Mouse (Mus musculus) heart, embryonic 13.5 days (tissue): Measurements from ENCODE around the gene Cd320. TPM values are rescaled to one million over a fixed set of nuclear protein-coding genes. Genes with fewer than 3 reads are reported as not detected.
A peak's percentile ranks its signal among the peaks of the same experiment; 100 is the strongest.

Source experiments
- ATAC-seq: fragments of 200-750 bp; cut with Nextera tagmentation; 2 replicates; pipeline ENCODE4 v1.8.0; 2017; ENCODE audit warnings: moderate TSS enrichment; ENCODE audit not compliant: insufficient number of reproducible peaks, low FRiP score, low TSS enrichment; ENCODE audit errors: extremely low read depth
- H3K27ac ChIP-seq: fragments of 300-500 bp; sonication (generic); replicated peaks from 2 replicates; pipeline ENCODE4 v1.5.1; 2015; ENCODE audit warnings: moderate library complexity, mild to moderate bottlenecking, inconsistent platforms
- H3K27me3 ChIP-seq: fragments of 300-500 bp; sonication (generic); replicated peaks from 2 replicates; pipeline ENCODE4 v1.6.1; 2015; ENCODE audit warnings: mild to moderate bottlenecking, inconsistent platforms
- H3K36me3 ChIP-seq: fragments of 300-500 bp; sonication (generic); 2 replicates; pipeline ENCODE4 v1.6.1; 2015; ENCODE audit warnings: mild to moderate bottlenecking, inconsistent platforms
- H3K4me1 ChIP-seq: fragments of 300-500 bp; sonication (generic); 2 replicates; pipeline ENCODE4 v1.6.1; 2015; ENCODE audit warnings: inconsistent platforms
- H3K4me2 ChIP-seq: fragments of 300-500 bp; sonication (generic); 2 replicates; pipeline ENCODE4 v1.6.1; 2015; ENCODE audit warnings: inconsistent platforms, mild to moderate bottlenecking, moderate library complexity
- H3K4me3 ChIP-seq: fragments of 300-500 bp; sonication (generic); 2 replicates; pipeline ENCODE4 v1.5.1; 2015; ENCODE audit warnings: moderate library complexity, mild to moderate bottlenecking, inconsistent platforms
- H3K9ac ChIP-seq: fragments of 300-500 bp; sonication (generic); 2 replicates; pipeline ENCODE4 v1.6.1; 2015; ENCODE audit warnings: inconsistent platforms, mild to moderate bottlenecking, moderate library complexity
- H3K9me3 ChIP-seq: fragments of 300-500 bp; sonication (generic); 2 replicates; pipeline ENCODE4 v1.6.1; 2016; ENCODE audit warnings: inconsistent platforms
- WGBS: fragments of 180-500 bp; shearing (Covaris S2); methylation state at CpG from one replicate; pipeline ENCODE4 v1.1.7; 2015; ENCODE audit warnings: mixed read lengths; 5-methylcytosine and 5-hydroxymethylcytosine counted together
- polyA plus RNA-seq: library from polyadenylated mRNA; unstranded; fragments of >200 nt; fragmentation: Nextera tagmentation; extraction: Ambion mirVana; gene quantifications from 2 replicates; pipeline ENCODE4 v1.2.1, GENCODE M21; 2015

Gene Cd320
- polyA plus RNA-seq = 48.1 and 50.0 TPM in 2 replicates

GRCm38 (mm10) chr17:33842966-33843795 lies at the start of gene Cd320:
Gene Cd320 (plus strand): TSS chr17:33843091.
- peak within 1 kb of the TSS; percentile 81 for H3K4me2 ChIP-seq
- peak within 1 kb of the TSS; percentile 86 for H3K4me3 ChIP-seq
- H3K9ac ChIP-seq = peak within 1 kb of the TSS; percentile 87
- H3K4me1 ChIP-seq = peaks cover 16% of the 10 kb centered on the region
- under 1% methylated on average over 45 of the region's 45 CpGs for WGBS
- no peaks in the 10 kb centered on the region for H3K9me3 ChIP-seq
- peak; percentile 75 for ATAC-seq
- no peaks in the 10 kb centered on the region for H3K27me3 ChIP-seq
- H3K36me3 ChIP-seq = peaks cover 32% of the 10 kb centered on the region
- H3K27ac ChIP-seq = peak within 1 kb of the TSS; percentile 68

GRCm38 (mm10) chr17:33798306-33798705 lies 44.6 kb upstream of the Cd320 start:
- Histone ChIP-seq H3K4me3 (no peak overlapping the region), H3K27ac (no peak overlapping the region), H3K4me1 (no peaks in the 10 kb centered on the region), H3K27me3 (peaks cover 74% of the 10 kb centered on the region), H3K36me3 (no peaks in the 10 kb centered on the region), H3K9ac (no peak overlapping the region), H3K4me2 (no peak overlapping the region), H3K9me3 (no peaks in the 10 kb centered on the region)
- no peak for ATAC-seq
- 50% methylated on average over 3 of the region's 3 CpGs for WGBS

- H3K9me3 ChIP-seq = no peaks in the 10 kb centered on the region
- H3K27me3 ChIP-seq = peaks cover 70% of the 10 kb centered on the region
- no peak for ATAC-seq
- no peak overlapping the region for H3K4me2 ChIP-seq
- WGBS = 37% methylated on average over 1 of the region's 1 CpGs
- no peak overlapping the region for H3K27ac ChIP-seq
- no peaks in the 10 kb centered on the region for H3K36me3 ChIP-seq
- no peak overlapping the region for H3K4me3 ChIP-seq
- no peak overlapping the region for H3K9ac ChIP-seq
- H3K4me1 ChIP-seq = peaks cover 2% of the 10 kb centered on the region
Observed at GRCm38 (mm10) chr17:33799277-33799676, 43.6 kb upstream of the Cd320 start.

GRCm38 (mm10) chr17:33802221-33802620 lies 40.7 kb upstream of the Cd320 start:
- Histone ChIP-seq H3K4me3 (no peak overlapping the region), H3K4me1 (peaks cover 5% of the 10 kb centered on the region), H3K9me3 (no peaks in the 10 kb centered on the region), H3K4me2 (no peak overlapping the region), H3K27me3 (peaks cover 77% of the 10 kb centered on the region), H3K9ac (no peak overlapping the region), H3K36me3 (no peaks in the 10 kb centered on the region), H3K27ac (no peak overlapping the region)
- 1% methylated on average over 2 of the region's 2 CpGs for WGBS
- ATAC-seq = no peak

GRCm38 (mm10) chr17:33804205-33804604 lies 38.7 kb upstream of the Cd320 start:
- no peaks in the 10 kb centered on the region for H3K36me3 ChIP-seq
- H3K4me2 ChIP-seq = no peak overlapping the region
- H3K27me3 ChIP-seq = peaks cover 78% of the 10 kb centered on the region
- no peak overlapping the region for H3K9ac ChIP-seq
- no peaks in the 10 kb centered on the region for H3K9me3 ChIP-seq
- no peak overlapping the region for H3K27ac ChIP-seq
- H3K4me3 ChIP-seq = no peak overlapping the region
- 53% methylated on average over 4 of the region's 4 CpGs for WGBS
- ATAC-seq = no peak
- peaks cover 11% of the 10 kb centered on the region for H3K4me1 ChIP-seq

GRCm38 (mm10) chr17:33804745-33805144 lies 38.1 kb upstream of the Cd320 start:
- Histone ChIP-seq H3K27me3 (peaks cover 76% of the 10 kb centered on the region), H3K27ac (no peak overlapping the region)

GRCm38 (mm10) chr17:33807181-33807888 lies 35.6 kb upstream of the Cd320 start:
- no peaks in the 10 kb centered on the region for H3K36me3 ChIP-seq
- H3K9me3 ChIP-seq = no peaks in the 10 kb centered on the region
- no peak overlapping the region for H3K4me2 ChIP-seq
- WGBS = 43% methylated on average over 8 of the region's 9 CpGs
- no peak for ATAC-seq
- peaks cover 59% of the 10 kb centered on the region for H3K27me3 ChIP-seq
- H3K9ac ChIP-seq = no peak overlapping the region
- H3K4me1 ChIP-seq = peaks cover 28% of the 10 kb centered on the region
- no peak overlapping the region for H3K27ac ChIP-seq
- H3K4me3 ChIP-seq = no peak overlapping the region

More at GRCm38 (mm10) chr17:33804745-33805144, 38.1 kb upstream of the Cd320 start:
- no peak for ATAC-seq
- Histone ChIP-seq H3K9ac (no peak overlapping the region), H3K4me2 (no peak overlapping the region), H3K4me1 (peaks cover 11% of the 10 kb centered on the region), H3K4me3 (no peak overlapping the region), H3K9me3 (no peaks in the 10 kb centered on the region), H3K36me3 (no peaks in the 10 kb centered on the region)
- 15% methylated on average over 1 of the region's 1 CpGs for WGBS

GRCm38 (mm10) chr17:33808192-33808591 lies 34.7 kb upstream of the Cd320 start:
- Histone ChIP-seq H3K9me3 (no peaks in the 10 kb centered on the region), H3K27me3 (peaks cover 60% of the 10 kb centered on the region), H3K27ac (no peak overlapping the region), H3K4me2 (no peak overlapping the region), H3K36me3 (no peaks in the 10 kb centered on the region), H3K9ac (no peak overlapping the region), H3K4me1 (peaks cover 37% of the 10 kb centered on the region), H3K4me3 (no peak overlapping the region)
- WGBS = 29% methylated on average over 10 of the region's 10 CpGs
- ATAC-seq = no peak

GRCm38 (mm10) chr17:33810334-33811141 lies 32.4 kb upstream of the Cd320 start, which contains the start of gene Kank3:
Gene Kank3 (plus strand): TSS chr17:33810519.
- H3K36me3 ChIP-seq = 0 out of 2 replicates have a peak, but pooled peaks cover 1% of the 10 kb centered on the region
- peaks cover 62% of the 10 kb centered on the region for H3K27me3 ChIP-seq
- H3K9me3 ChIP-seq = no peaks in the 10 kb centered on the region
- WGBS = under 1% methylated on average over 36 of the region's 36 CpGs
- H3K27ac ChIP-seq = peak within 1 kb of the TSS; percentile 76
- peak within 1 kb of the TSS; percentile 81 for H3K9ac ChIP-seq
- peak; percentile 87 for ATAC-seq
- peaks cover 35% of the 10 kb centered on the region for H3K4me1 ChIP-seq
- H3K4me3 ChIP-seq = peak within 1 kb of the TSS; percentile 64
- peak within 1 kb of the TSS; percentile 87 for H3K4me2 ChIP-seq

GRCm38 (mm10) chr17:33811142-33811516 lies 31.8 kb upstream of the Cd320 start:
- Histone ChIP-seq H3K36me3 (0 out of 2 replicates have a peak, but pooled peaks cover 6% of the 10 kb centered on the region), H3K4me2 (peak overlapping the region; percentile 87), H3K4me3 (peak overlapping the region; percentile 64), H3K9me3 (no peaks in the 10 kb centered on the region), H3K9ac (peak overlapping the region; percentile 81), H3K27ac (peak overlapping the region; percentile 76), H3K27me3 (peaks cover 60% of the 10 kb centered on the region), H3K4me1 (peaks cover 35% of the 10 kb centered on the region)
- 5% methylated on average over 7 of the region's 7 CpGs for WGBS
- no peak for ATAC-seq

- H3K9me3 ChIP-seq = no peaks in the 10 kb centered on the region
- H3K4me2 ChIP-seq = peak overlapping the region; percentile 87
- ATAC-seq = no peak
- H3K9ac ChIP-seq = peak overlapping the region; percentile 38; the same call in 1 of the 2 replicates
- 34% methylated on average over 3 of the region's 3 CpGs for WGBS
- peaks cover 42% of the 10 kb centered on the region for H3K4me1 ChIP-seq
- peaks cover 46% of the 10 kb centered on the region for H3K27me3 ChIP-seq
- H3K27ac ChIP-seq = peak overlapping the region; percentile 76
- peak overlapping the region; percentile 2; the same call in 1 of the 2 replicates for H3K4me3 ChIP-seq
- H3K36me3 ChIP-seq = 0 out of 2 replicates have a peak, but pooled peaks cover 6% of the 10 kb centered on the region
Observed at GRCm38 (mm10) chr17:33812475-33812874, 30.4 kb upstream of the Cd320 start.
